Mouse (Mus musculus) cerebellum, adult 2 months (tissue): Measurements from ENCODE around the gene Ncoa4. TPM values are rescaled to one million over a fixed set of nuclear protein-coding genes. Genes with fewer than 3 reads are reported as not detected.
"Not testable (repeated sequence)": the region's sequence is repeated elsewhere in the genome, so short reads cannot be mapped to it uniquely, and the experiment has no call there.

Experiments
- DNase-seq, 2 experiments: peaks; one replicate each; pipeline ENCODE4 v3.0.0; 2021
- H3K27ac ChIP-seq: fragments of 200-500 bp; 2 replicates; pipeline ENCODE4 v1.5.1; 2012; ENCODE audit warnings: low read length, control low read depth, inconsistent platforms; ENCODE audit not compliant: insufficient read depth
- H3K27me3 ChIP-seq: fragments of 200-500 bp; 2 replicates; pipeline ENCODE4 v1.6.1; 2012; ENCODE audit warnings: inconsistent platforms, mild to moderate bottlenecking, low read length, moderate library complexity; ENCODE audit not compliant: control insufficient read depth, insufficient read depth
- H3K4me1 ChIP-seq: fragments of 200-500 bp; 2 replicates; pipeline ENCODE4 v1.6.1; 2011; ENCODE audit warnings: low read length; ENCODE audit not compliant: control insufficient read depth, insufficient read depth
- H3K4me3 ChIP-seq: fragments of 200-500 bp; replicated peaks from 2 replicates; pipeline ENCODE3; 2011; ENCODE audit warnings: mild to moderate bottlenecking, low read depth, low read length, control low read depth; ENCODE audit not compliant: insufficient read depth
- CTCF ChIP-seq: fragments of 200-500 bp; IDR thresholded peaks from 2 replicates; pipeline ENCODE4 v1.5.1; 2011; ENCODE audit warnings: low read depth, mild to moderate bottlenecking, control low read depth, low read length, moderate library complexity, borderline replicate concordance; ENCODE audit not compliant: insufficient read depth
- POLR2A ChIP-seq: fragments of 200-500 bp; IDR thresholded peaks from 2 replicates; pipeline ENCODE4 v1.6.1; 2011; ENCODE audit warnings: low read length, control low read depth, borderline replicate concordance; ENCODE audit not compliant: insufficient read depth
- WGBS: fragments of 180-500 bp; shearing (Covaris S2); methylation state at CpG from one replicate; pipeline ENCODE4 v1.1.7; 2018; 5-methylcytosine and 5-hydroxymethylcytosine counted together
- polyA plus RNA-seq: library from polyadenylated mRNA; depleted of rRNA; stranded (reverse); fragments of >200 nt; gene quantifications from 2 replicates; pipeline ENCODE4 v1.2.3, GENCODE M21; 2012; rRNA removed

Ncoa4 gene
- 69.7 and 78.5 TPM in 2 replicates for polyA plus RNA-seq

DNA sequence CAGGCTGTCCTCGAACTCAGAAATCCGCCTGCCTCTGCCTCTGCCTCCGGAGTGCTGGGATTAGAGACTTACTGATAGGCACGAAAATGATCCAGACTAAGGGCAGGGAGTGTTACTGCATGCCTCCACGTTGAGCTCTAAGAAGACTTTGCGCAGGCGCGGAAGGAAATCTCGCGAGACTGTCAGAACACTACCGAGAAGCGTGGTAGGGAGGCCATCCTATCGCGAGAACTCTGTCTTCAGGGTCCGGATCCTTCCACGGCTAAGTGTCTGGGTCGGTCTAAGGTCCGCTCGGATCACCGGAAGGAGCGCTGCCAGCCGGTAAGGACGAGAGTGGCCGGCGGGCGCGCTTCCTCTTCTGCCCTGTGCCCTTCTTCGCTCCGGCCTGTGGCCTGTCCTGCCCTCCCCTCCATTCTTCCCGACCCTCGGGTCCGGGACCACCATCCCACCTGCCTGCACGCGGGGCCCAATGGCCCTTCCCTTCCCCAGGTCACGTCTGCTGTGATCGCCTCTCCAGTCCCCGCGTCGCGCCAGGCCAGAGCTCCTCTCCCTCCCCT, at the start of gene Ncoa4:
Gene Ncoa4 (plus strand): TSS at position 176 of the 557 bp plus-strand sequence.
- H3K4me3 ChIP-seq: peak within 1 kb of the TSS; percentile 93
- 1% methylated on average over 40 of the region's 40 CpGs for WGBS

DNA sequence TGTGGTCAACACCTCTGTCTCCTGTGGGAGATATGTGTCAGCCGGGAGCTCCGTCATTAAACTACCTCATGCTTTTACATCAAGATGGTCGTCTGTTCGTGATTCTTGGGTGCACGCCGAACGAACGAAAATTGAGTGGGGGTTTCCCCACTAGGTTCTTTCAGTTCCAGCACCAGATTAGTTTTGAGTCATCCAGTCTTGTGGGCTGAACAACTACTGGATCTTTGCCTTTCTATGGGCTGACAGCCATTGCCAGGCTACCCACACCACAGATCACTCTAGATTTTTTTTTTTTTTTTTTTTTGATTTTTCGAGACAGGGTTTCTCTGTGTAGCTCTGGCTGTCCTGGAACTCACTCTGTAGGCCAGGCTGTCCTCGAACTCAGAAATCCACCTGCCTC, 47.5 kb upstream of the Ncoa4 start:
- H3K27me3 ChIP-seq, H3K4me1 ChIP-seq, DNase-seq, H3K27ac ChIP-seq, H3K4me3 ChIP-seq: not testable (repeated sequence)
- 91% methylated on average over 10 of the region's 10 CpGs for WGBS

More for the DNA sequence above, at the start of gene Ncoa4:
- Histone ChIP-seq H3K4me1 (no peaks in the 10 kb centered on the region), H3K27ac (peak within 1 kb of the TSS; percentile 88), H3K27me3 (no peaks in the 10 kb centered on the region)
- DNase-seq: peak; percentile 98 to 99
- TF ChIP-seq POLR2A (peak; percentile 65), CTCF (no peak)

DNA sequence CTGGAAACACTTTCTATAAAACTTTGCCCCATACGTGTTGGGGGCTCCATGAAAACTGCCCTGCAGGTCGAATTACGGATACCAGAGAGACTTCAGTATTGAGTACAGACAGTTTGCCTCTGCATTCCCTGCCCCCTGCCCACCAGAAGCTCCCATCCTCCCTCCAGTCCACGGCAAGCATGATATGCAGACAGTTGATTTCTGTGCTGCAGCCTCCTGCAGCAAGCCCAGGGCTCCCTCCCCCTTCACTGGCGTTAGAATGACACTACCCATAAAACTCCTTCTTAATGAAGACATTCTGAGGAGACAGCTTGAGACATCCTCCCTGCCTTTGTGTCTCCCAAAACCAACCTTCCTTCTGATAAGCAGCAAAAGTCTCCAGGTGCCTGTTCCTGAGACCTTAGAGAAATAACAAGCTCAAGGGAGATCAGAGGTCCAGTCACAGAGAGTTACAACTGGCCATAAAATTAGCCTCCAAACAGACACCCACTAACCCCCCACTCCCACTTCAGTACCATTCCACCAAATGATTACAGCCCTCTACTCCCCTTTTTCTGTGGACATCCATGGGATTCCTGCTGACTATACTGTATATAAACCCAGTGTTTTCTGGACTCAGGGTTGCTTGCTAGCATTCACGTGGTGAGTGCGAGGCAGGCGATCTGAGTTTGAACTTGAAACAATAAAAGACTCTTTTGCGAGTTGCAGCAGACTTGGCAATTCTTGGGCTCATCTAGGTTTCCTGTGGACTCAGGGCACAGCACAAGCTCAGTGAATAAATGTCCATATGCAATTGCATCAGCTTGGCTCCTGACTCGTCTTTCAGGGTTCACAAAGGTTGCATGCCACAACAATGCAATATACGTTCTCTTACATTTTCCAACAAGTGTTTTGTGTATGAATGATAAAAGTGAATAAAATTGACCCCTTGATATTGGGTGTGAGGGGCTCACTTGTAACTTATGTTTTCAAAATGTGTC, 38.4 kb upstream of the Ncoa4 start:
- Histone ChIP-seq H3K27ac (no peak overlapping the region), H3K4me1 (no peaks in the 10 kb centered on the region; the same call in 1 of the 2 replicates), H3K27me3 (no peaks in the 10 kb centered on the region), H3K4me3 (no peak overlapping the region)
- no peak for TF ChIP-seq CTCF
- no peak for TF ChIP-seq POLR2A
- 73% methylated on average over 11 of the region's 11 CpGs for WGBS
- DNase-seq: no peak

DNA sequence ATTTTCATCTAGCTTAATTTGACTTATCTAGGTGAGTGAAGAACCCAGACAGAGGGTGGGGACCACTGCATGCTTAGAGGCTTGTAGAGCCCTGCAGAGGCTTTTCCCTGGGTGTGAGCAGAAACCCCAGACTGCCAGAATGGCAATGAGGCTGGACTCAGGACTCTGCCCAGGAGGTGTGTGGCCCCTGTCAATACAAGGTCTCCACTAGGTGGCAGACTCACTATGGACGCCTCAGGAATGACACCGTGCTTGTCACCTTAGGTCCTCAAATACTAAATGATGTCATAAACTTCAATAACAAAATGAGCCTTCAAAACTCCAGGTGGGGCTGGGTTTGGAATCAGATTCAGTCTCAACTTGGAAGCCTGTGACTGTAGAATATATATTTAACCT, 37.7 kb upstream of the Ncoa4 start:
- H3K27me3 ChIP-seq: no peaks in the 10 kb centered on the region
- TF ChIP-seq CTCF (peak; percentile 41; the same call in 1 of the 2 replicates), POLR2A (no peak)
- no peaks in the 10 kb centered on the region; the same call in 1 of the 2 replicates for H3K4me1 ChIP-seq
- no peak overlapping the region for H3K27ac ChIP-seq
- no peak overlapping the region for H3K4me3 ChIP-seq
- WGBS: 46% methylated on average over 2 of the region's 2 CpGs
- peak in 1 of 2 experiments; percentile 8 for DNase-seq

DNA sequence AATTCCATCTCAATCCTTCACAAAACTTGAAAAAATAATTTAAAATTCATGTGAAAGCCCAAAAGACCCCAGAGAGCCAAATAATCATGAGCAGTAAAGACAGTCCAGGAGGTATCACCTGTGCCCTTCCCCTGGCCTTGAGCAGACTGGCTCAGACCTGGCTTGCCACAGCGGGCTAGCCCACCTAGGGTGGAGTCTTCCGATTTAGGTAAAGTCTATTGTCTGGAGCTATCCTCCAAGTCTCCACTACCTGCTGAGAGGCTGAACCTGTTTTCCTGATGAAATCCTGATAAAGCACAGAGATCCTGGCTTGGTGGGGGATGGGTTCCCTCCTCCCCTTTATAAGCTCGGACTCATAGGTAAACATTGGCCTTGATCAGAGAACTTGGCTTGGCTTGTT, 35.4 kb upstream of the Ncoa4 start:
- no peak for TF ChIP-seq POLR2A
- no peak for TF ChIP-seq CTCF
- WGBS: 62% methylated on average over 3 of the region's 3 CpGs
- no peak for DNase-seq
- H3K27me3 ChIP-seq: no peaks in the 10 kb centered on the region
- H3K4me1 ChIP-seq: no peaks in the 10 kb centered on the region; the same call in 1 of the 2 replicates
- no peak overlapping the region for H3K4me3 ChIP-seq
- no peak overlapping the region for H3K27ac ChIP-seq

DNA sequence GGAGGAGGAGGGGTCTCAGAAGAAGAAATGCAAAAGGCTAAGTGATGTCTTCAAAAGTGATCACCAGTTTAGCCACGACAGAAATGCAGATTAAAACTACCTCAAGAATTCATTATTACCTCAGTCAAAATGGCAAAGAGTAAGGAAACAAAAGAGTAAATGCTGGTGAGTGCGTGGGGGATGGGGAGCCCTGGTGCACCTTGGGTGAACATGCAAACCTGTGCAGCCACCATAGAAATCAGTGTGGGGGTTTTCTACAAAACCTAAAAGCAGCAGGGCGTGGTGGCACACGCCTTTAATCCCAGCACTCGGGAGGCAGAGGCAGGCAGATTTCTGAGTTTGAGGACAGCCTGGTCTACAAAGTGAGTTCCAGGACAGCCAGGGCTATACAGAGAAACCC, 34.4 kb upstream of the Ncoa4 start:
- not testable (repeated sequence) for H3K27me3 ChIP-seq, H3K4me3 ChIP-seq, H3K4me1 ChIP-seq, H3K27ac ChIP-seq, DNase-seq
- WGBS: 81% methylated on average over 5 of the region's 5 CpGs

DNA sequence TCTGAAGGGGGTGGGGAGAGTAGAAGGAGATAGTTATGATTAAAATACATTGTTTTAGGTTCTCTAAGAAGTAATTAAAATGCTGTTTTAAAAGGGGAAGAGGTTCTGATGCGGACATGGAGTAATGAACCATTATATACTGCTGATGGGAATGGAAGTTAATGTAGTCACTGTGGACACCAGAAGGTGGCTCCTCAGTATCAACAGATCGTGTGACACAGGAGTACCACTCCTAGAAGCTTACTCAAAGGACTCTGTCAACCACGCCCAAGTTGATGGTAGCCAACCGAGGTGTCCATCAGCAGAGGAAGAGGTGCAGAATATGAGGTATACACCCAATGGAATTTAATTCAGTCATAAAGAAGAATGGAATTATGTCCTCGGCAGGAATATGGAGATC, 31.3 kb upstream of the Ncoa4 start:
- no peak for DNase-seq
- 83% methylated on average over 5 of the region's 5 CpGs for WGBS
- Histone ChIP-seq H3K4me3 (no peak overlapping the region), H3K27ac (no peak overlapping the region), H3K4me1 (no peaks in the 10 kb centered on the region), H3K27me3 (no peaks in the 10 kb centered on the region)
- TF ChIP-seq POLR2A (no peak), CTCF (0 out of 2 replicates have a peak, but pooled peaks have one; percentile 3)

DNA sequence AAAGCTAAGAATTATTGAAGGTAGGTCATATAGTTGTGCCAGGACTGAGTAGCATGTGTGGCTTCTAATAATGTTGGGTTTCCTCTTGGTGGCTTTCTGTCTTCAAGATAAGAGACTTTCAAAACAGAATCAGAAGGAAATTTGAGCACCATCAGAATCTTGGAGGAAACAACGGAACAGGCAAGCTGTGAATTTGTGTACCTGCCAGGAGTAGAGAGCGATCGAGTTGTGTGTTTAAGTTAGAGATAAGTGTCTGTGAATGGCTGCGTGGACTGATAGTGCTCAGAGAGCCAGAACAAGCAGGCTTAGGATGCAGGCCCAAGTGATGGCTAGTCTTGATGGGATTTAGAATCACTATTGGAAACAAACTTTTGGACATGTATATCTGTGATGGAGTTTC, 27.8 kb upstream of the Ncoa4 start:
- no peak overlapping the region for H3K27ac ChIP-seq
- H3K4me3 ChIP-seq: no peak overlapping the region
- H3K27me3 ChIP-seq: no peaks in the 10 kb centered on the region
- 84% methylated on average over 4 of the region's 4 CpGs for WGBS
- TF ChIP-seq POLR2A: no peak
- TF ChIP-seq CTCF: no peak
- H3K4me1 ChIP-seq: no peaks in the 10 kb centered on the region
- DNase-seq: no peak
